Mouse (Mus musculus): Measurements from ENCODE around the gene Tmem178b. TPM values are rescaled to one million over a fixed set of nuclear protein-coding genes. Genes with fewer than 3 reads are reported as not detected.

The Tmem178b gene
- polyA plus RNA-seq, 1 experiment from 2014 or later: 0.13 TPM

DNA sequence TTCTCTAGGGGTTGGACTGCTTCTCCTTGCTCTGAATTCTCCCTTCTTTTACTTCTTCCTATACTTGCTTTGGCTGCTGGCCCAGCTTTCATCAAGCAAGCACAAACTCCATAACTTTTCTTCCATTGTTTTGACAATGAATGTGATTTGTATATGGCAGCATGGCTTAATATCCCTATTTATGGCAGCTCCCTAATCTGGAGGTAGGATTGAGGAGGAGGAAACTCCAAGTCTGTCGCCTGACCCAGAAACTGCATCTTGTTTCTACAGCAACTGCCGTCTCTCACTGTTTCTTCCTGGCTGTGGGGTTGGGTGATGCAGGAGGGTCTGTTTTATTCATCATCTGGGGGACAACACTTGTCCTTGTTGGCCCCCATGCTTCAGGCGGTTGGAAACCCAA lies 327.6 kb downstream of the Tmem178b start:
- H3K9ac ChIP-seq: no peak overlapping the region
- 48% methylated on average over 3 of the region's 3 CpGs for WGBS
- no peaks in the 10 kb centered on the region for H3K36me3 ChIP-seq (ENCODE audit: insufficient read depth)
- no peaks in the 10 kb centered on the region for H3K27me3 ChIP-seq (ENCODE audit: insufficient read depth, low read length)
- DNase-seq (no peak), ATAC-seq (ENCODE audit: insufficient read depth) (no peak)
- no peak for TF ChIP-seq CTCF (IDR thresholded peaks at IDR 0.05; ENCODE audit: low read depth)
- H3K9me3 ChIP-seq (ENCODE audit: low read depth, low read length): no peaks in the 10 kb centered on the region
- no peak overlapping the region for H3K4me3 ChIP-seq (ENCODE audit: low read depth, low read length)
- H3K4me2 ChIP-seq: no peak overlapping the region
- no peaks in the 10 kb centered on the region for H3K4me1 ChIP-seq (ENCODE audit: insufficient read depth)
- no peak overlapping the region for H3K27ac ChIP-seq (ENCODE audit: low read depth)

DNA sequence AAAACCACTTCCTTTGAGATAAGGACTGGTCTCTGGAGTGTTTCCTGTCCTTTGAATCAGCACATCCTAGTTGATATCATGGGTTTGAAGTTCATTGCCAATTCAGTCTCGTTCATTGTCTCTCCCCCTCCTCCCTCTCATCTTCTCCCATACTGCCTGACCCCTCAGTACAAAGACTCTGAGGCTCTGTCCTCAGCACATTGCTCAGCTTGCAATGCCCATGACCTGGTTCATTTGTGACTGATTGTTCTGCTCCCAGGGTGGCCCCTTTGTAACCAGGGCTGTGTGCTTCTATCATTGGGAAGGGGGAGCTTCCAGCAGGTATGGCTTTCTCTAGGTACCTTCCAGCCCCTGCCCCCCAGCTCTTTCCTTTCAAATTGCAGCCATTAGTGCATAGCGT lies 329.5 kb downstream of the Tmem178b start:
- 66% methylated on average over 2 of the region's 2 CpGs for WGBS

GRCm38 (mm10) chr6:40205380-40205779 lies 332.3 kb downstream of the Tmem178b start:
- H3K27me3 ChIP-seq (ENCODE audit: insufficient read depth, low read length): no peaks in the 10 kb centered on the region
- WGBS: 80% methylated on average over 2 of the region's 2 CpGs
- no peaks in the 10 kb centered on the region for H3K4me1 ChIP-seq (ENCODE audit: insufficient read depth)
- no peak overlapping the region for H3K4me3 ChIP-seq (ENCODE audit: low read depth, low read length)
- H3K27ac ChIP-seq (ENCODE audit: low read depth): no peak overlapping the region
- no peak for ATAC-seq (ENCODE audit: insufficient read depth)
- TF ChIP-seq CTCF (IDR thresholded peaks at IDR 0.05; ENCODE audit: low read depth): no peak
- H3K4me2 ChIP-seq: no peak overlapping the region
- no peak for DNase-seq
- no peaks in the 10 kb centered on the region for H3K9me3 ChIP-seq (ENCODE audit: low read depth, low read length)
- H3K9ac ChIP-seq: no peak overlapping the region
- no peaks in the 10 kb centered on the region for H3K36me3 ChIP-seq (ENCODE audit: insufficient read depth)

More for the DNA sequence above, 329.5 kb downstream of the Tmem178b start:
- H3K4me1 ChIP-seq (ENCODE audit: insufficient read depth): no peaks in the 10 kb centered on the region
- DNase-seq (no peak), ATAC-seq (ENCODE audit: insufficient read depth) (no peak)
- no peak for TF ChIP-seq CTCF (IDR thresholded peaks at IDR 0.05; ENCODE audit: low read depth)
- H3K4me2 ChIP-seq: no peak overlapping the region
- no peaks in the 10 kb centered on the region for H3K9me3 ChIP-seq (ENCODE audit: low read depth, low read length)
- no peak overlapping the region for H3K9ac ChIP-seq
- no peak overlapping the region for H3K4me3 ChIP-seq (ENCODE audit: low read depth, low read length)
- H3K27ac ChIP-seq (ENCODE audit: low read depth): no peak overlapping the region
- H3K36me3 ChIP-seq (ENCODE audit: insufficient read depth): no peaks in the 10 kb centered on the region
- H3K27me3 ChIP-seq (ENCODE audit: insufficient read depth, low read length): no peaks in the 10 kb centered on the region

GRCm38 (mm10) chr6:40208014-40208413 lies 334.9 kb downstream of the Tmem178b start:
- Histone ChIP-seq H3K27me3 (ENCODE audit: insufficient read depth, low read length) (no peaks in the 10 kb centered on the region), H3K27ac (ENCODE audit: low read depth) (no peak overlapping the region), H3K9me3 (ENCODE audit: low read depth, low read length) (no peaks in the 10 kb centered on the region), H3K9ac (no peak overlapping the region), H3K4me1 (ENCODE audit: insufficient read depth) (no peaks in the 10 kb centered on the region), H3K4me2 (no peak overlapping the region), H3K4me3 (ENCODE audit: low read depth, low read length) (no peak overlapping the region), H3K36me3 (ENCODE audit: insufficient read depth) (no peaks in the 10 kb centered on the region)
- no peak for TF ChIP-seq CTCF (IDR thresholded peaks at IDR 0.05; ENCODE audit: low read depth)
- DNase-seq (no peak), ATAC-seq (ENCODE audit: insufficient read depth) (no peak)
- WGBS: 72% methylated on average over 3 of the region's 3 CpGs

DNA sequence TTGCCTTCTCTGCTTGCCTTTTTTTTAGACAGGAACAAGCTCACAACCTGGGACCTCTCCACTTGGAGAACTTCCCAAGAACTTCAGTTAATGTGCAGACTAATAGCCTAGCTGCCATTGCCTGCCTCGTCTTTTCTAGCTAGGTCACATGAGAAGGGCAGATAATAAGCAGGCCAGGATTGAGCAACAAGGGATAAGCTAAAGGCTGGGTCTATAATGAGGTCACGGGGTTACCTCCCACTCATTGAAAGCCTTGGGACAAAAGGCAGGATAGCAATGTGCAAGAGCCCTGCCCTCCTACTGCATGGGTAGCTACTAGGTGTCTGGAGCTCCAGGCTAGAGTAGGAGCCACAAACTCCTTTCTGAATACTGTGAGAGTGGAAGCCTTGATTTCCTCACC lies 336.1 kb downstream of the Tmem178b start:
- H3K27ac ChIP-seq (ENCODE audit: low read depth): no peak overlapping the region
- no peaks in the 10 kb centered on the region for H3K9me3 ChIP-seq (ENCODE audit: low read depth, low read length)
- ATAC-seq (ENCODE audit: insufficient read depth) (no peak), DNase-seq (no peak)
- H3K9ac ChIP-seq: no peak overlapping the region
- 61% methylated on average over 2 of the region's 2 CpGs for WGBS
- no peak overlapping the region for H3K4me3 ChIP-seq (ENCODE audit: low read depth, low read length)
- TF ChIP-seq CTCF (IDR thresholded peaks at IDR 0.05; ENCODE audit: low read depth): no peak
- no peaks in the 10 kb centered on the region for H3K4me1 ChIP-seq (ENCODE audit: insufficient read depth)
- H3K4me2 ChIP-seq: no peak overlapping the region
- H3K27me3 ChIP-seq (ENCODE audit: insufficient read depth, low read length): no peaks in the 10 kb centered on the region
- no peaks in the 10 kb centered on the region for H3K36me3 ChIP-seq (ENCODE audit: insufficient read depth)

DNA sequence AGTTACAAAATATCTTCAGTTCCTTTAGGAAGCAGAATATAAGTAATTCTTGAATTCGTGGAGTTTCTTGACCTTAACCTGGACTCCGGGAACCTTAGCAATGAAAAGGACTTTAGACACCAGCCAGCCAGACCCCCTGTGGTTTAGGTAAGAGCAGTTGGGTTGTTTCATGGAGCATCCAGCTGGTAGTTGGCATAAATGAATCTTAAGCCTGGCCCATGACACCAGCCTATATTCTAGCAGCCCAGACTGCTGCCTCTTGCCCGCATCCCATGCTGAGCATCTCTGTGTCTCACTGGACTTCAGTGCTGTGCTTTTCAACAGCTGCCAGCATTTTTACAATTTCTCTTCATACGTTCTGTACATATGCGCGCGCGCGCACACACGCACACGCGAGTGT lies 344.1 kb downstream of the Tmem178b start:
- DNase-seq: no peak
- no peaks in the 10 kb centered on the region for H3K4me1 ChIP-seq (ENCODE audit: insufficient read depth)
- no peak overlapping the region for H3K9ac ChIP-seq
- no peak overlapping the region for H3K27ac ChIP-seq (ENCODE audit: low read depth)
- H3K9me3 ChIP-seq (ENCODE audit: low read depth, low read length): no peaks in the 10 kb centered on the region
- no peak for ATAC-seq (ENCODE audit: insufficient read depth)
- H3K4me3 ChIP-seq (ENCODE audit: low read depth, low read length): no peak overlapping the region
- H3K4me2 ChIP-seq: no peak overlapping the region
- 94% methylated on average over 12 of the region's 12 CpGs for WGBS
- no peaks in the 10 kb centered on the region for H3K27me3 ChIP-seq (ENCODE audit: insufficient read depth, low read length)
- no peak for TF ChIP-seq CTCF (IDR thresholded peaks at IDR 0.05; ENCODE audit: low read depth)
- no peaks in the 10 kb centered on the region for H3K36me3 ChIP-seq (ENCODE audit: insufficient read depth)

DNA sequence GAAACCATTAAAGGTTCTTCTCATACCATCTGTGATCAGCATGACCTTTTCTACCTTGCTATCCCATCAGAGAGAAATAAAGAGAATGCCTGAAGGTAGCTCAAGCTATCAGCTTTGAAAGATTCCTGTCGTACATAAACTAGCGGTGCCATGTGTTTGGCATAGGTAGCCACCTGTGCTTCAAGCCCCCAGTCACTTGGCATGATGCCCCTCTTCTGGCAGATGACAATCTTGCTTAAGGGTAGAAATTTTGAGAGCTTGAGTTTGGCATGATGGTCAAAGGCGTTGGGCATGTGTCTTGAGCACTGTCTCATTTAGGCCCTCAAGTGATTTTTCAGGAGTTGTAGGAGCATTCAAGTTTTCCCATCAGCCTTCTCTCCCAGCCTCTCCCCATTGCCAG lies 344.6 kb downstream of the Tmem178b start:
- H3K27me3 ChIP-seq (ENCODE audit: insufficient read depth, low read length): no peaks in the 10 kb centered on the region
- H3K9ac ChIP-seq: no peak overlapping the region
- DNase-seq: no peak
- no peaks in the 10 kb centered on the region for H3K9me3 ChIP-seq (ENCODE audit: low read depth, low read length)
- H3K36me3 ChIP-seq (ENCODE audit: insufficient read depth): no peaks in the 10 kb centered on the region
- no peak for ATAC-seq (ENCODE audit: insufficient read depth)
- no peaks in the 10 kb centered on the region for H3K4me1 ChIP-seq (ENCODE audit: insufficient read depth)
- no peak overlapping the region for H3K4me2 ChIP-seq
- H3K4me3 ChIP-seq (ENCODE audit: low read depth, low read length): no peak overlapping the region
- TF ChIP-seq CTCF (IDR thresholded peaks at IDR 0.05; ENCODE audit: low read depth): no peak
- 89% methylated on average over 3 of the region's 3 CpGs for WGBS
- H3K27ac ChIP-seq (ENCODE audit: low read depth): no peak overlapping the region

- Histone ChIP-seq H3K9ac (no peak overlapping the region), H3K4me3 (ENCODE audit: low read depth, low read length) (no peak overlapping the region), H3K27ac (ENCODE audit: low read depth) (no peak overlapping the region), H3K4me2 (no peak overlapping the region), H3K9me3 (ENCODE audit: low read depth, low read length) (no peaks in the 10 kb centered on the region), H3K27me3 (ENCODE audit: insufficient read depth, low read length) (no peaks in the 10 kb centered on the region), H3K4me1 (ENCODE audit: insufficient read depth) (no peaks in the 10 kb centered on the region), H3K36me3 (ENCODE audit: insufficient read depth) (no peaks in the 10 kb centered on the region)
- no peak for TF ChIP-seq CTCF (IDR thresholded peaks at IDR 0.05; ENCODE audit: low read depth)
- no peak for DNase-seq
- ATAC-seq (ENCODE audit: insufficient read depth): no peak
Measured at GRCm38 (mm10) chr6:40220634-40221120, 347.6 kb downstream of the Tmem178b start.

All from lung, embryonic 14.5 days (tissue).